Mouse (Mus musculus) forebrain, embryonic 12.5 days (tissue): ENCODE results near the gene Snrnp70. TPM values are rescaled to one million over a fixed set of nuclear protein-coding genes. Genes with fewer than 3 reads are reported as not detected.

Experiments
- polyA plus RNA-seq: library from polyadenylated mRNA; unstranded; fragments of >200 nt; fragmentation: Nextera tagmentation; extraction: Ambion mirVana; gene quantifications from 2 replicates; pipeline ENCODE4 v1.2.1, GENCODE M21; 2016

Snrnp70 gene
- polyA plus RNA-seq, 1 experiment from 2014 or later = 314 TPM

Other genes with a start within 250 kb of the Snrnp70 start
- gene Pih1d1, start 241.4 kb downstream of the Snrnp70 start, polyA plus RNA-seq = 95.0 and 97.5 TPM in 2 replicates
- gene Aldh16a1, start 241.2 kb downstream of the Snrnp70 start, polyA plus RNA-seq = 41.9 and 42.9 TPM in 2 replicates
- gene Slc17a7, start 231.8 kb downstream of the Snrnp70 start, polyA plus RNA-seq = 6.3 and 7.9 TPM in 2 replicates
- gene Gfy, start 216.2 kb downstream of the Snrnp70 start, polyA plus RNA-seq = 0.52 and 1.4 TPM in 2 replicates
- gene Pth2, start 214.7 kb downstream of the Snrnp70 start, polyA plus RNA-seq = 0.45 and 1.5 TPM in 2 replicates
- 1.2 TPM in 2 replicates for gene Ccdc155, start 190.8 kb downstream of the Snrnp70 start, polyA plus RNA-seq
- 0.72 and 0.78 TPM in 2 replicates for gene Dkkl1, start 183.6 kb downstream of the Snrnp70 start, polyA plus RNA-seq
- 245 and 256 TPM in 2 replicates for gene Tead2, start 180.0 kb downstream of the Snrnp70 start, polyA plus RNA-seq
- gene Cd37, start 156.6 kb downstream of the Snrnp70 start, polyA plus RNA-seq = 1.2 and 1.3 TPM in 2 replicates
- 0.09 and 0.20 TPM in 2 replicates for gene Slc6a16, start 154.7 kb downstream of the Snrnp70 start, polyA plus RNA-seq
- not detected in 2 replicates for gene Slc6a21, start 118.2 kb downstream of the Snrnp70 start, polyA plus RNA-seq
- 4.6 and 6.6 TPM in 2 replicates for gene Trpm4, start 62.0 kb downstream of the Snrnp70 start, polyA plus RNA-seq
- 0.13 and 0.20 TPM in 2 replicates for gene Hrc, start 60.5 kb downstream of the Snrnp70 start, polyA plus RNA-seq
- gene Ppfia3, start 28.7 kb downstream of the Snrnp70 start, polyA plus RNA-seq = 12.6 and 14.9 TPM in 2 replicates
- 3.1 TPM in 2 replicates for gene Lin7b, start 25.2 kb downstream of the Snrnp70 start, polyA plus RNA-seq
- not detected in 2 replicates for gene Kcna7, start 9.9 kb upstream of the Snrnp70 start, polyA plus RNA-seq
- 0.32 and 0.65 TPM in 2 replicates for gene Ntf5, start 18.0 kb upstream of the Snrnp70 start, polyA plus RNA-seq
- gene Lhb, start 25.1 kb upstream of the Snrnp70 start, polyA plus RNA-seq = 0.50 TPM in 1 of 2 replicates, not detected in the other
- 28.7 and 30.7 TPM in 2 replicates for gene Gys1, start 39.1 kb upstream of the Snrnp70 start, polyA plus RNA-seq
- gene Ruvbl2, start 42.4 kb upstream of the Snrnp70 start, polyA plus RNA-seq = 167 and 175 TPM in 2 replicates
- 5,523 and 5,537 TPM in 2 replicates for gene Ftl1, start 64.1 kb upstream of the Snrnp70 start, polyA plus RNA-seq
- 240 and 256 TPM in 2 replicates for gene Bax, start 71.2 kb upstream of the Snrnp70 start, polyA plus RNA-seq
- gene Tulp2, start 86.1 kb upstream of the Snrnp70 start, polyA plus RNA-seq = 0.29 and 0.34 TPM in 2 replicates
- gene Gm45808, start 91.1 kb upstream of the Snrnp70 start, polyA plus RNA-seq = not detected in 2 replicates
- 3.0 and 3.6 TPM in 2 replicates for gene Dhdh, start 93.1 kb upstream of the Snrnp70 start, polyA plus RNA-seq
- 89.5 and 90.5 TPM in 2 replicates for gene Nucb1, start 114.7 kb upstream of the Snrnp70 start, polyA plus RNA-seq
- gene Ppp1r15a, start 130.5 kb upstream of the Snrnp70 start, polyA plus RNA-seq = 14.6 and 16.6 TPM in 2 replicates
- 0.74 and 1.0 TPM in 2 replicates for gene Plekha4, start 130.6 kb upstream of the Snrnp70 start, polyA plus RNA-seq
- 0.42 and 0.52 TPM in 2 replicates for gene Hsd17b14, start 159.2 kb upstream of the Snrnp70 start, polyA plus RNA-seq
- 18.3 and 22.2 TPM in 2 replicates for gene Bcat2, start 174.4 kb upstream of the Snrnp70 start, polyA plus RNA-seq
- gene Fgf21, start 219.7 kb upstream of the Snrnp70 start, polyA plus RNA-seq = not detected in 2 replicates
- gene Fut1, start 221.5 kb upstream of the Snrnp70 start, polyA plus RNA-seq = 0.10 and 0.24 TPM in 2 replicates
- 0.13 TPM in 1 of 2 replicates, not detected in the other for gene Izumo1, start 226.1 kb upstream of the Snrnp70 start, polyA plus RNA-seq
- 8.3 and 8.9 TPM in 2 replicates for gene Rasip1, start 231.7 kb upstream of the Snrnp70 start, polyA plus RNA-seq
- gene Mamstr, start 244.2 kb upstream of the Snrnp70 start, polyA plus RNA-seq = 2.6 and 3.1 TPM in 2 replicates